Mouse (Mus musculus) adrenal gland, adult 8-10 months (tissue): ENCODE results near the gene AF067063. TPM values are rescaled to one million over a fixed set of nuclear protein-coding genes. Genes with fewer than 3 reads are reported as not detected.
"Not testable (repeated sequence)": the region's sequence is repeated elsewhere in the genome, so short reads cannot be mapped to it uniquely, and the experiment has no call there.

Experiments used
- DNase-seq: peaks from one replicate; pipeline ENCODE4 v3.0.0; 2022
- total RNA-seq, 4 experiments: library from RNA; stranded (reverse); gene quantifications; 2 replicates each; pipeline ENCODE4 v1.2.4; 2022

Gene AF067063
- not detected for total RNA-seq

- not testable (repeated sequence) for DNase-seq
Observed at GRCm38 (mm10) chr13:119830116-119830515, at the start of gene AF067063. Gene AF067063 (minus strand): TSS chr13:119830216.

- not testable (repeated sequence) for DNase-seq
Observed at GRCm38 (mm10) chr13:119864395-119864999, 34.5 kb upstream of the AF067063 start.

GRCm38 (mm10) chr13:119862399-119862798 is 32.4 kb upstream of the AF067063 start:
- not testable (repeated sequence) for DNase-seq

GRCm38 (mm10) chr13:119839982-119840381 is 10.0 kb upstream of the AF067063 start:
- DNase-seq = not testable (repeated sequence)

- peak; percentile 20 for DNase-seq
Observed at GRCm38 (mm10) chr13:119837719-119838337, 7.8 kb upstream of the AF067063 start.

GRCm38 (mm10) chr13:119836324-119836811 is 6.4 kb upstream of the AF067063 start:
- peak; percentile 9 for DNase-seq

- peak; percentile 17 for DNase-seq
Observed at GRCm38 (mm10) chr13:119835320-119836056, 5.5 kb upstream of the AF067063 start, which contains the start of gene D13Ertd608e. Gene D13Ertd608e (plus strand): TSS chr13:119836006.

GRCm38 (mm10) chr13:119817579-119818206 is 12.3 kb downstream of the AF067063 start:
- DNase-seq = no peak

- no peak for DNase-seq
Observed at GRCm38 (mm10) chr13:119816798-119817197, 13.2 kb downstream of the AF067063 start.

GRCm38 (mm10) chr13:119810031-119810430 is 20.0 kb downstream of the AF067063 start:
- DNase-seq = no peak

GRCm38 (mm10) chr13:119808937-119809336 is 21.1 kb downstream of the AF067063 start:
- no peak for DNase-seq

GRCm38 (mm10) chr13:119797656-119798055 is 32.4 kb downstream of the AF067063 start:
- DNase-seq = no peak

GRCm38 (mm10) chr13:119792791-119793404 is 37.1 kb downstream of the AF067063 start:
- no peak for DNase-seq

- DNase-seq = no peak
Observed at GRCm38 (mm10) chr13:119791580-119792135, 38.4 kb downstream of the AF067063 start.

GRCm38 (mm10) chr13:119790761-119791579 is 39.0 kb downstream of the AF067063 start, which contains the start of gene Zfp131:
Gene Zfp131 (minus strand): TSS chr13:119790889.
- peak; percentile 91 for DNase-seq

GRCm38 (mm10) chr13:119789851-119790717 is 39.9 kb downstream of the AF067063 start:
- DNase-seq = peak; percentile 60

- DNase-seq = no peak
Observed at GRCm38 (mm10) chr13:119783581-119783980, 46.4 kb downstream of the AF067063 start.
